Mouse (Mus musculus) kidney, postnatal 10 days (tissue): ENCODE results near the gene Snapc4.

ENCODE experiments used
- DNase-seq: peaks from one replicate; pipeline ENCODE4 v3.0.0; 2021; ENCODE audit warnings: mixed read lengths

Gene Snapc4

GRCm38 (mm10) chr2:26339204-26339551 is 41.3 kb downstream of the Snapc4 start:
- no peak for DNase-seq

GRCm38 (mm10) chr2:26338302-26339203 is 41.9 kb downstream of the Snapc4 start:
- DNase-seq, result no peak

GRCm38 (mm10) chr2:26330702-26331101 is 49.8 kb downstream of the Snapc4 start:
- DNase-seq, result no peak

- DNase-seq, result no peak
Measured at GRCm38 (mm10) chr2:26330056-26330468, 50.4 kb downstream of the Snapc4 start.

- no peak for DNase-seq
Measured at GRCm38 (mm10) chr2:26329402-26329801, 51.1 kb downstream of the Snapc4 start.

- DNase-seq, result no peak
Measured at GRCm38 (mm10) chr2:26327852-26328251, 52.6 kb downstream of the Snapc4 start.

GRCm38 (mm10) chr2:26325386-26326181 is 54.9 kb downstream of the Snapc4 start:
- DNase-seq, result peak; percentile 80

- DNase-seq, result peak; percentile 66
Measured at GRCm38 (mm10) chr2:26324917-26325316, 55.5 kb downstream of the Snapc4 start.

GRCm38 (mm10) chr2:26323589-26324325 is 56.7 kb downstream of the Snapc4 start:
- no peak for DNase-seq

- no peak for DNase-seq
Measured at GRCm38 (mm10) chr2:26320245-26321185, 59.9 kb downstream of the Snapc4 start.

- DNase-seq, result no peak
Measured at GRCm38 (mm10) chr2:26319519-26320244, 60.8 kb downstream of the Snapc4 start.

GRCm38 (mm10) chr2:26319109-26319508 is 61.3 kb downstream of the Snapc4 start:
- DNase-seq, result no peak

GRCm38 (mm10) chr2:26317991-26318672 is 62.3 kb downstream of the Snapc4 start:
- DNase-seq, result no peak

- DNase-seq, result no peak
Measured at GRCm38 (mm10) chr2:26317371-26317770, 63.1 kb downstream of the Snapc4 start.

GRCm38 (mm10) chr2:26316576-26317246 is 63.7 kb downstream of the Snapc4 start:
- peak; percentile 60 for DNase-seq

GRCm38 (mm10) chr2:26315925-26316311 is 64.5 kb downstream of the Snapc4 start:
- peak; percentile 77 for DNase-seq

- DNase-seq, result peak; percentile 95
Measured at GRCm38 (mm10) chr2:26315072-26315924, 65.2 kb downstream of the Snapc4 start, which contains the start of gene Gpsm1. Gpsm1 (plus strand) TSS chr2:26315515.

- DNase-seq, result peak; percentile 78
Measured at GRCm38 (mm10) chr2:26314281-26315071, 66.0 kb downstream of the Snapc4 start.
